Mouse (Mus musculus) MEL (cell line): ENCODE data around the gene Pax1. TPM values are rescaled to one million over a fixed set of nuclear protein-coding genes. Genes with fewer than 3 reads are reported as not detected.

ENCODE experiments used
- DNase-seq: peaks from one replicate; pipeline ENCODE4 v3.0.0; 2011; ENCODE audit warnings: low read depth, low spot score
- H3K27ac ChIP-seq: 2 replicates; pipeline ENCODE4 v1.5.1; 2012; ENCODE audit warnings: low read depth, mild to moderate bottlenecking, control low read depth, low read length, moderate library complexity; ENCODE audit not compliant: control insufficient read depth
- H3K27me3 ChIP-seq, 2 experiments: fragments of 150-350 bp in 1 of 2; sonication (generic) in 1 of 2; 2 replicates each; pipeline ENCODE4 v1.6.1; 2012; ENCODE audit warnings: low read length in 2 of 2, mild to moderate bottlenecking in 2 of 2, improper control_type of control experiment in 1 of 2, moderate library complexity in 1 of 2; ENCODE audit not compliant: insufficient read depth in 2 of 2, control insufficient read depth in 1 of 2
- H3K36me3 ChIP-seq, 2 experiments: 2 replicates each; pipeline ENCODE4 v1.6.1; 2012 to 2014; ENCODE audit warnings: low read length in 2 of 2, improper control_type of control experiment in 1 of 2, inconsistent platforms in 1 of 2, mild to moderate bottlenecking in 1 of 2; ENCODE audit not compliant: insufficient read depth in 2 of 2, control insufficient read depth in 1 of 2
- H3K4me1 ChIP-seq, 2 experiments: fragments of 150-350 bp in 1 of 2; sonication (generic) in 1 of 2; 2 replicates each; pipeline ENCODE4 v1.6.1; 2012; ENCODE audit warnings: low read length in 2 of 2, improper control_type of control experiment in 1 of 2, mild to moderate bottlenecking in 1 of 2; ENCODE audit not compliant: insufficient read depth in 2 of 2, control insufficient read depth in 1 of 2
- H3K4me3 ChIP-seq, 2 experiments: fragments of 150-350 bp in 1 of 2; sonication (generic) in 1 of 2; 2 replicates each; pipeline ENCODE4 v1.5.1; 2012; ENCODE audit warnings: low read depth in 2 of 2, low read length in 2 of 2, mild to moderate bottlenecking in 2 of 2, moderate library complexity in 2 of 2, control low read depth in 1 of 2, improper control_type of control experiment in 1 of 2; ENCODE audit not compliant: control insufficient read depth in 1 of 2, insufficient read depth in 1 of 2
- H3K79me2 ChIP-seq: 2 replicates; pipeline ENCODE4 v1.6.1; 2012; ENCODE audit warnings: mild to moderate bottlenecking, low read length, moderate library complexity; ENCODE audit not compliant: control insufficient read depth, poor library complexity, insufficient read depth
- H3K9ac ChIP-seq: 2 replicates; pipeline ENCODE4 v1.6.1; 2012; ENCODE audit warnings: low read depth, mild to moderate bottlenecking, control low read depth, low read length, moderate library complexity; ENCODE audit not compliant: control insufficient read depth, poor library complexity, severe bottlenecking
- H3K9me3 ChIP-seq: fragments of 150-350 bp; sonication (generic); replicated peaks from 2 replicates; pipeline ENCODE4 v1.6.1; 2012; ENCODE audit warnings: mild to moderate bottlenecking, low read length, improper control_type of control experiment, moderate library complexity; ENCODE audit not compliant: insufficient read depth
- CHD1 ChIP-seq: IDR thresholded peaks from 2 replicates; pipeline ENCODE4 v1.6.1; 2012; ENCODE audit warnings: low read depth, mild to moderate bottlenecking, inconsistent platforms, low read length, improper control_type of control experiment
- CHD2 ChIP-seq: IDR thresholded peaks from 2 replicates; pipeline ENCODE4 v1.6.1; 2011; ENCODE audit warnings: low read length, improper control_type of control experiment
- E2F4 ChIP-seq: IDR thresholded peaks from 2 replicates; pipeline ENCODE4 v1.6.1; 2011; ENCODE audit warnings: low read depth, low read length, improper control_type of control experiment, borderline replicate concordance
- GABPA ChIP-seq: IDR thresholded peaks from 2 replicates; pipeline ENCODE4 v1.6.1; 2012; ENCODE audit warnings: low read depth, mild to moderate bottlenecking, inconsistent platforms, low read length, improper control_type of control experiment, moderate library complexity
- HCFC1 ChIP-seq: IDR thresholded peaks from 2 replicates; pipeline ENCODE4 v1.6.1; 2012; ENCODE audit warnings: low read depth, mild to moderate bottlenecking, inconsistent platforms, low read length, improper control_type of control experiment, moderate library complexity
- KAT2A ChIP-seq: conservative IDR thresholded peaks from 2 replicates; pipeline ENCODE4 v1.6.1; 2012; ENCODE audit warnings: low read depth, low read length, improper control_type of control experiment, inconsistent platforms
- MAFK ChIP-seq: IDR thresholded peaks from 2 replicates; pipeline ENCODE4 v1.6.1; 2011; ENCODE audit warnings: low read depth, mild to moderate bottlenecking, low read length, improper control_type of control experiment, borderline replicate concordance
- MAX ChIP-seq: IDR thresholded peaks from 2 replicates; pipeline ENCODE4 v1.6.1; 2011; ENCODE audit warnings: low read length, improper control_type of control experiment
- MXI1 ChIP-seq: IDR thresholded peaks from 2 replicates; pipeline ENCODE4 v1.6.1; 2011; ENCODE audit warnings: mild to moderate bottlenecking, low read depth, low read length, improper control_type of control experiment
- MYC ChIP-seq: IDR thresholded peaks from 2 replicates; pipeline ENCODE4 v1.6.1; 2011; ENCODE audit warnings: low read depth, mild to moderate bottlenecking, low read length, improper control_type of control experiment, moderate library complexity
- NRF1 ChIP-seq: IDR thresholded peaks from 2 replicates; pipeline ENCODE4 v1.6.1; 2014; ENCODE audit warnings: low read depth, mild to moderate bottlenecking, inconsistent platforms, low read length, improper control_type of control experiment, moderate library complexity; ENCODE audit not compliant: poor library complexity, insufficient read depth, severe bottlenecking
- POLR2AphosphoS5 ChIP-seq: IDR thresholded peaks from 2 replicates; pipeline ENCODE4 v1.6.1; 2012; ENCODE audit warnings: low read depth, borderline replicate concordance, mild to moderate bottlenecking, inconsistent platforms, low read length, moderate library complexity, mixed read lengths
- TBP ChIP-seq: IDR thresholded peaks from 2 replicates; pipeline ENCODE4 v1.8.0; 2011; ENCODE audit warnings: low read depth, low read length, improper control_type of control experiment
- TCF12 ChIP-seq: IDR thresholded peaks from 2 replicates; pipeline ENCODE4 v1.6.1; 2014; ENCODE audit warnings: low read depth, mild to moderate bottlenecking, inconsistent platforms, low read length, improper control_type of control experiment, moderate library complexity
- UBTF ChIP-seq: IDR thresholded peaks from 2 replicates; pipeline ENCODE4 v1.6.1; 2012; ENCODE audit warnings: low read depth, mild to moderate bottlenecking, inconsistent platforms, low read length, improper control_type of control experiment, moderate library complexity, borderline replicate concordance; ENCODE audit not compliant: insufficient read depth
- USF2 ChIP-seq, 2 experiments: IDR thresholded peaks; 2 replicates each; pipeline ENCODE4 v1.6.1; 2011 to 2012; ENCODE audit warnings: improper control_type of control experiment in 2 of 2, low read length in 2 of 2, borderline replicate concordance in 1 of 2, inconsistent platforms in 1 of 2, low read depth in 1 of 2, mild to moderate bottlenecking in 1 of 2; ENCODE audit not compliant: insufficient read depth in 1 of 2
- ZC3H11A ChIP-seq: IDR thresholded peaks from 2 replicates; pipeline ENCODE4 v1.6.1; 2012; ENCODE audit warnings: low read depth, mild to moderate bottlenecking, inconsistent platforms, low read length, improper control_type of control experiment
- ZKSCAN1 ChIP-seq: IDR thresholded peaks from 2 replicates; pipeline ENCODE4 v1.6.1; 2012; ENCODE audit warnings: low read depth, mild to moderate bottlenecking, inconsistent platforms, low read length, improper control_type of control experiment, moderate library complexity
- ZNF384 ChIP-seq: IDR thresholded peaks from 2 replicates; pipeline ENCODE4 v1.6.1; 2012; ENCODE audit warnings: low read depth, mild to moderate bottlenecking, inconsistent platforms, low read length, improper control_type of control experiment
- polyA plus RNA-seq, 2 experiments: library from polyadenylated mRNA; stranded (reverse) in 1 of 2; unstranded in 1 of 2; fragments of >175 nt in 1 of 2; fragments of >200 nt in 1 of 2; gene quantifications; 2 replicates each; pipeline versions ENCODE4 v1.2.1 to v1.2.4; 2012; ENCODE audit warnings: low replicate concordance in 2 of 2, low read depth in 1 of 2; ENCODE audit not compliant: insufficient read length in 2 of 2, insufficient read depth in 1 of 2, missing spikeins in 1 of 2
- total RNA-seq: library from RNA; depleted of rRNA; stranded (reverse); fragments of 300-350 nt; gene quantifications from 2 replicates; pipeline ENCODE4 v1.2.3, GENCODE M21; 2012

Gene Pax1
- total and polyA plus RNA-seq, 3 experiments, result not detected

- TF ChIP-seq POLR2AphosphoS5 (no peak), USF2 (IDR thresholded peaks at IDR 0.05; ENCODE audit: borderline replicate concordance in 1 of 2, insufficient read depth in 1 of 2, low read depth in 1 of 2, low read length in 2 of 2) (no peak), GABPA (no peak), ZKSCAN1 (no peak), KAT2A (no peak), ZNF384 (no peak), MXI1 (no peak), CHD2 (no peak), MAFK (no peak), CHD1 (no peak), MAX (no peak), NRF1 (no peak), HCFC1 (no peak), TCF12 (no peak), MYC (no peak), ZC3H11A (no peak), UBTF (no peak), TBP (no peak)
- Histone ChIP-seq H3K79me2 (no peaks in the 10 kb centered on the region), H3K4me3 (no peak overlapping the region), H3K27ac (no peak overlapping the region), H3K27me3 (no peaks in the 10 kb centered on the region), H3K9ac (no peak overlapping the region), H3K9me3 (no peaks in the 10 kb centered on the region), H3K4me1 (no peaks in the 10 kb centered on the region), H3K36me3 (no peaks in the 10 kb centered on the region)
- DNase-seq, result no peak
Observed at GRCm38 (mm10) chr2:147332731-147333130, 29.0 kb upstream of the Pax1 start.

GRCm38 (mm10) chr2:147338729-147339128 lies 23.0 kb upstream of the Pax1 start:
- no peak overlapping the region for H3K4me3 ChIP-seq
- TF ChIP-seq ZNF384 (no peak), E2F4 (no peak), UBTF (no peak)
- no peak for DNase-seq
- H3K27ac ChIP-seq, result no peak overlapping the region
- no peaks in the 10 kb centered on the region for H3K4me1 ChIP-seq
- H3K9ac ChIP-seq, result no peak overlapping the region
- H3K36me3 ChIP-seq, result no peaks in the 10 kb centered on the region
- H3K27me3 ChIP-seq, result no peaks in the 10 kb centered on the region
- no peaks in the 10 kb centered on the region for H3K9me3 ChIP-seq
- no peaks in the 10 kb centered on the region for H3K79me2 ChIP-seq
